Mouse (Mus musculus) yolk sac, embryonic 10.5 days (tissue): ENCODE results near the gene Ap4s1.

Source experiments
- DNase-seq: peaks from one replicate; pipeline ENCODE4 v3.0.0-alpha.2; 2017; ENCODE audit warnings: low spot score

The Ap4s1 gene

DNA sequence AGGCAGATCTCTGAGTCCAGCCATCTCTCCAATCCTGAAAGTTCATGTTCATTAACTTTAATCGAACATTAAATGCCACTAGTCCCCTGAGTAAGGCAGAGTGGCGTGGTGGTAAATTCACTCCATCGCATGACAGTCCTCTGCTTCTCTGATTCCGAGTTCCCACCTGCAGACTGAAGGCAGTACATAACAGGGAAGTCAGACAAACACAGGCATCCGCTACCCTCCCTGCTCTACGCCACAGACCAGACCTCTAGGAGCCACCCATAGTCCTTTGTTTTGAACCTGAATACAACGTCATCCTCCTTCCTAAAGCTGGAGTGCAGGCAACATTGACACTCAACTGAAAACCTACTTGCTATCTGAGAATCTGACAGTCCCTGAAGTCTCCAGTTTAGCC lies 13.7 kb downstream of the Ap4s1 start:
- no peak for DNase-seq

DNA sequence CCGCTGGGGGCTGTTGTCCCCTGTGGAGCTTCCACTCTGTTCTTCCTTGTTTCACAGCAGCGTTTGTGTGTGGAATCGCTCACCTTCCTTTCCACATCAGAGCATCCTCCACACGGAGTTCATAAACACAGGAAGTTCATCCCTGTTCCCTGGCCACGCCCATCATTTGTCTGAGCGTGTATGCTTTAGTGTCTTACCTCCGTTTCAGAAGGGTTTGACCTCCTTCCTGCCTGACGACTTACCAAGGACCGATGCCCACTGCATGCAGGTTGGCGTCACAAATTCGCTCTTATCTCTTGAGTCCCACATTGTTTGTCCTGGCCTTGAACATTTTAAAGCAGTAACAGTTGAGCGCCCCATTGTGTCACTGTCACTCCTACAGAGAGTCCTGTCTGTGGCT lies 14.9 kb downstream of the Ap4s1 start:
- no peak for DNase-seq

DNA sequence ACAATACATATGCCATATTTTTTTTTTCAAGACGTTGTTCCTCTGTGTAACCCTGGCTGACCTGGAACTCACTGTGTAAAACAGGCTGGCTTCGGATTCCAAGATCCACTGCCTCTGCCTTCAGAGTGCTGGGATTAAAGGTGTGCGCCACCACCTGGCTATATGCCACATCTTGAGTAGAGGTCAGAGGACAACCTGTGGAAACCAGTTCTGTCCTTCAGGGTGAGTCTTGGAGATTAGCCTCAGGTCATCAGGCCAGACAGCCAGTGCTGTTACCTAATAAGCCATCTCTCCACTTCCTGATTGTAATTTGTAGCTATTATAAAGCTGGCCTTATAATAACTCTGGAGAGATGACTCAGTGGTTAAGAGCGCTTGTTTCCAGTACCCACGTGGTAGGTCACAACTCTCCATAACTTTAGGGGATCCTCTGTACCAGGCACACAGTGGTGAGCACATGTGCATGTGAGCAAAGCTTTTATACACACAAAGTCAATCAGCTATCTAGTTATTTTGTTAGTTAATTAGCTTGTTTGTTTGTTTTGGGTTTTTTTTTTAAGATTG lies 15.9 kb downstream of the Ap4s1 start:
- peak; percentile 27 for DNase-seq

DNA sequence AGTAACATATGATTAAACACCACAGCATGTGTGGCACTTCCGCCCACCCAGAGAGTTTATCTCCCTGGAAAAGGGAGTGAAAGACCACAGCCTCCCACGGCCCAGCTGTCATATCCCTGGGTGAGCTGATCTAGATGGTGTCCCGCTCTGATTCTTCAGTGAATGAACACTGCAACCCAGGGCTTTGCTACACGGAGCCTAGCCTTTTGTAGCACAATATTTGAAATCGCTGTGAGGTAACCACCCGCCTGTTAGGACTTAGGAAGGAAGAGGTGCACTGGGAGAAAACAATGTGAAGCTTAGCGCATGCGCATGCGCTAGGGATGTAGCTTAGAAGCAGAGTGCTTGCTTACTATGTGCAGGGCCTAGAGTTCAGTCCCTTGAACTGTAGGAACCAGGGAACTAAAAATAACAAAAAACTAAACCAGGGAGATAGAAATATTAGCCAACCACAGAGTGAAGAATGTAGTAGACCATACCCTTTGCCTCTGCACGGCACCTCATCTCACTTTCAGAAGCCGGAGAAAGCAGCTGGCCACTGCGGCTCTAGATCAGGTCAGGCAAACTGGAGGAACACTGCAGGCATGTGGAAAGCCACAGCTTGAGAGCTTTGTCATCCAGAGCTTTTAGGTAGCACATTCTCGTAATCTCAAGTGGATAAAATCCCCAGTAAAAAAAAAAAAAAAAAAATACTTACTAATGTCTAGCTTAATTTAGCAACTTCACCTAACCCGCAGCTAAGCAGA lies 18.3 kb downstream of the Ap4s1 start:
- no peak for DNase-seq

DNA sequence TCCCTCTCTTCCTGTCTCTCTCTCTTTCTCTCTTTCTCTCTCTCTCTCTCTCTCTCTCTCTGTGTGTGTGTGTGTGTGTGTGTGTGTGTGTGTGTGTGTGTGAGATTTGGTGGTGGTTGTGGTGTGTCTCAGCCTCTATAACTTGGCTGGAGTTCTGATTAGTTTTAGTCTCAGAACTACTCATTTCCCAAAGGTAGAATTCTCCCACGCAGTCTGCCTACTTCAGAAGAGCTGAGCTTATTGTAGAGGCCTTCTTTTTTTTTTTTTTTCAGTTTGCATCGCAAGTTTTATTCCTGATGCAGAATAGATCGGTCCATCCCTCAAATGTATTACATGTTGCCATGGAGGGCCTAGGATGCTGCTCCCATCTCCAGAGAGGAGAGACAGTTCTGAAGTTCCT lies 18.9 kb downstream of the Ap4s1 start:
- DNase-seq = no peak

DNA sequence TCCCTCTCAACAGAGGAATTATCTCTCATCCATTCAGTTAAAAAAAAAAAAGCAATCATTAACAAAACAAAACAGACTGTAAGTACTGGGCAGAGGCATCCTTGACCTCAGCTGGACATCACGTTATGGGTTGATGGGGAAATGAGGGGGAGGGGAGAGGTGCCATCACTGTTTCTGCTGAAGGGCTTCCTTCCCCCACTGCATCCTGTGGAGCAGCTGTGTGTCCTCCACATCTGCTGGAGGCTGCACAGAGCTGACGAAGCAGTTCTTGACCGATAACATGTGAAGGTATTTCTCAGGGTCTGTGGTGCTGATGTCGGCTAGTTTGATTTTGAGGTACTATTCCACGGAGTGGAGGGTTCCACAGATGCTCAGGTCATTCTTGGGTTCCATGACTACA lies 19.3 kb downstream of the Ap4s1 start:
- no peak for DNase-seq

DNA sequence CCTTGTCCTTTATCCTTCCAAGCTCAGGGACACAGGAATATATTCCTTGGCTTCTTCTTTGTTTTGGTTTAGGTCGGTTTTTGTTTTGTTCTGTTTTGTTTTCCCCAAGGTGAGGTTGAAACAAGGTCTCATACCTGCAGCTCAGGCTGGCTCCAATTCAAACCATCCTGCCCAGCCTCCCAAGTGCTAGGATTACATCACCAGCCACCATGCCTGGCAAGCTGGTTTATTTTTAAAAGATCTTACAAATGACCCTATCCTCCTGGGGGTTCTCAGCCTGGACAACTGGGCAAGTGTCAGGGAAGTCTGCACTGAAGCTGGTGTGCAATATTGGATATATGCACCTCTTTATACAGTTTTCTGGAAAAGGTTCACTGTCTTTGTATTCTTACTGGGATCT lies 21.9 kb downstream of the Ap4s1 start:
- no peak for DNase-seq

DNA sequence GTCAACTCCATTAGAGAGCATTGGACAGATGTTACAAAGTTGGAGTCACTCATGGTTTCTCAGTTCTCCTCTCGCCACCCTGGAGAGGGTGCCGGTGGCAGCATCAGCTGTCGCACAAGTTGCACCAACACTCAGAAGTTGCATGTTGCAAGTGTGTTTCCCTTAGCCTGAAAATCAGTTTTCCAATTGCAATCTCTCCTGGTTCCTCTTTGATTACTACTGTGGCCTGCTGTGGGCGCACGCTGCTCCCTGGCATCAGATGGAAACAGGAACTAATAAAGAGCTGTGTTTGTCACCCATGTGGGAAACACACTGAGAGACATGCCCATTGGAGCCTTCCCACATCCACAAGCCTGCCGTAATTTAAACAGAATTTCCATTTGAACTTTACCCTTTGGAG lies 27.8 kb downstream of the Ap4s1 start:
- DNase-seq = no peak

DNA sequence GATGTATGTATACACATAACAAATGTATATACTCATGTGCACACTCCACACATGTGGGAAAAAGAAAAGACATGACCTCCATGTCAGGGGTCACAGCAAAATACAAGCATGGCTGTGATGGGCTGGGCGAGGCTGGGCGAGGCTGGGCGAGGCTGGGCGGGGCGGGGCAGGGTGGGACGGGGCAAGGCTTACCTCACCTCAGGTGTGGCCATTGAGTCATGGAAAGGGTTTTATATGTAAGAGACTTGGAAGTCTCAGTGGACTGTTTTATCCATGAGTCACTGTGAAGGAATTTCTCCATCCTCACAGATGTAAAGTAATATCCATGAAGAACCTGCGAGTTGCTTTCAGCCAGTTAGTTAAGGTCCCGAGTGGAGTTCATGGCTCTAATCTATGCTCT lies 31.0 kb downstream of the Ap4s1 start:
- DNase-seq = no peak

DNA sequence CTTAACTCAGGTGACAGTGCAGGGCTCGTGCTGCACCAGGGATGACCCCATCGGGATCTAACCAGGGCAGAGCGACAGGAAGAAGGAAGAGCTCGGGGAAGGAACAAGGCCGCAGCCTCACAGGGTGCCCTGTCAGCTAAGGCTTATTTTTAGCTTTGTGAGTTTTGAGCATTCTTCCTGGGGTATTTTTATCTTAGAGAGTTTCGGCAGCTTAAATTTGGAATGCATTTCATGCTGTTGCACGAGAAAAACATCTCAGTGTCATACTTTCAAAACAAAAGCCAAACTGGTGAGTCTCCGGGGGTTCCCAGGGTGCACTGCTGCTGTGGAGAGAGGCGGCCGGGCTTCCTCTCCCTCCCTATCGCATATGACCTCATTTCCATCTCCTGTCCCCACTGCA lies 38.2 kb downstream of the Ap4s1 start:
- no peak for DNase-seq

DNA sequence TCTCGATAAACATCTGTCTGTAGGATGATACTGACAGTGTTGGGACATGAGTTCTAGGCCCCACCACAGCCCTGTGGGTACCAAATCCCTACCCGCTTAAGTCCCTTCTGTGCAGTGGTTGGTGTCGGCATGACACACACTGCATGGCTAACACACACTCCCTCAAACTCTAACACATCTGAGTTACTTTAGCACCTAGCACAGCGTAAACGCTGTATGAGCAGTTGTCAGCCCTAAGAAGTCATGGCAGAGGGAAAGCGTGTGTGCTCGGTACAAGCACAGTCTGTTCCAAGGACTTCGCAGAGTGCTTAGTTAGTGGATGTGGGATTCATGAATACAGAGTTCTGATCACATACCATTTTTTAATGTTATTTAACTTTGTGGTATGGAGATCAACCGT lies 39.0 kb downstream of the Ap4s1 start:
- DNase-seq = no peak

DNA sequence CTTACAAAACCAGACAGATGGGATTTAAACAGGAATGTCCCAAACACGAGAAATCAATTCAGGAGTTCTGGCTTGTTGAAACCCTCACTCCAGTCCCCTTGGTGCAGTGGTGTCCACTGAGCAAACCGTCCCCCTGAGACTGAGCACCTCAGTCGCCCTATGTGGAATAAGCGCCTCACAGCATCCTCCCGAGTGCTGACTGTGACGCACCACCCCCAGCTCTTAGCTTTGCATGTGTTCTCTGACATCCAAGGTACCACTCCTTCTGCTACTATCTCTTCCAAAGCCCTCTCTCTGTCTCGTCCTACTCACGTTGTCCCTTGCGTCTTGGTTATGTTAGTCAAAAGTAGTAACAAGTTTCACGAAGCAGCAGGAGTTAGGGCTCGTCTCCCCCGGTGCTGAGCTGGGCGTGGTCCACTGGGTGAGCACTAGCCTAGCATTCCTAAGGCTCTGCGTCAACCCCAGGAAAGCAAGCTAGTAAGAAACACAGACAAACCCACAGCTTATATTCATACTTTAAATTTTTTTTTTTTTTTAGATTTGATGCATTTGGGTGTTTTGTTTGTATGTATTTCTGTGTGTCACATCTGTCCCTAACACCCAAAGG lies 43.9 kb downstream of the Ap4s1 start:
- DNase-seq = no peak

DNA sequence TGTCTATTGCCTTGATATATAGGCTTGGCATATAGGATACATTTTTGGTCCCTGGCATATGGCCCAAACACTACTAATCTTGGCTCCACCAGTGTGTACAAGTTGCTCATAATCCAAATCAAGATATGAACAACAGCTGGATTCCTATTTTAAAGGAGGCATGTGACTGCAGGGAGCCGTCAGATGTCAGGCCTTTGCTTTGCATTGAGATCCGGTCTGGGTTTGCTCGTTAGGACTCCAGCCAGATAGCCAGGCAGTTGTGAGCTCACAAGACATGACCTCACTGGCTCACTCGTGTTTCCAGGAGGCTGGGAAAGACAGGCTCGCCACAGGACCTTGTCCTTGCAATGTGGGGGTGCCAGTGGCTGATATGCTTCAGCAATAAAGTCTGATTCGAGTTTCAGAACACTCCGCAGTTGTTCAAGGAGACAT lies 45.0 kb downstream of the Ap4s1 start:
- DNase-seq = no peak

DNA sequence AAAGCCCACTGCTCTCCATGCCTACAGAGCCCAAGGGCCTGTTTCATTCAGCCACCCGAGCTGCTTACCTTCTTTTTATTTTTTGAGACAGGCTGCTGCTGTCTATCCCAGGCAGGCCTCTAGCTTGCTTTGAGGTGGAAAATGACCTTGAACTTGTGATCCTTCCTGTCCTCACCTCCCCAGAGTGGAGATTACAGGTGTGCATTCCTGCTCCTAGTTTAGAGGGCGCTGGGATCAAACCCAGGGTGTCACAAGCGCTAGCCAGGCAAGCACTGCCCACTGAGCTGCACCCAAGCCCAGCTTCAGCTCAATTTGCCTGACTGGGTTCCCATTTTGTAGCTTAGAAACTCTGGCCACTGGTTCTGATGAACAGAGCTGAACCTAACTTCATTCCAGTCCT lies 45.5 kb downstream of the Ap4s1 start:
- DNase-seq = no peak

DNA sequence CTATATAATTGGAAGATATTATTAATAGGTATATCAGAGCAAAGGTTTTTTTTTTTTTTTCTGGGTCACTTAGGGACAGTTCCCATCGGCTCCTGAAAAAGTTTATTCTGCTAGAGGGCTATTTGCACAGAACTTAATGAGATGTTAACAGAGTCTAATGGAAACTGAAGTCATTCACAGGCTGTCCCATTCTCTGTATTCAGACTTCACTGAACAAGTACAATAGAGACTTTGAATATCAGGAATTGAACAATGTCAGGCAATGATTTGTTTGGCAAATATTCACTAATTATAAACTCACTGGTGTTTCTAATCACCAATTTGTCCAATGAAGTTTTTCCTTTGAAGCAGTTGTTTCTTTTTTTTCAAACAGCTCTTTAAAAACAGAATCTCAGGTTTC lies 46.0 kb downstream of the Ap4s1 start:
- no peak for DNase-seq

DNA sequence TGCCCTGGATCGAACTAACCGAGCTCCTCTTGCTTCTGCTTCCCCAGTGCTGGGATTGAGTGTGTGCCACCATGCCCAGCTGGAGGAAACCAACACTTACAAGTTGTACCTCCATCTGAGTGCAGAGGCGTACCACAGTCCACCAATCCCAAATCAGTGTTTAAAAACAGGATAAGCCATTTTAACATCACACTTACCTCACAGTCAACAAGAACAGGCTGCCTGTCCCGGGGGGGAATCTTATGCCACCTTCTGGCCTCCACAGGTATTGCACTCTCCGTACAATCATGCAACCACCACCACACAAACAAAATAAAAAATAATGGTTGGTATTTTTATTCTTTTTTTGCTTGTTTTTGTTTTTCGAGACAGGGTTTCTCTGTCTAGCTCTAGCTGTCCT lies 50.9 kb downstream of the Ap4s1 start:
- DNase-seq = no peak

DNA sequence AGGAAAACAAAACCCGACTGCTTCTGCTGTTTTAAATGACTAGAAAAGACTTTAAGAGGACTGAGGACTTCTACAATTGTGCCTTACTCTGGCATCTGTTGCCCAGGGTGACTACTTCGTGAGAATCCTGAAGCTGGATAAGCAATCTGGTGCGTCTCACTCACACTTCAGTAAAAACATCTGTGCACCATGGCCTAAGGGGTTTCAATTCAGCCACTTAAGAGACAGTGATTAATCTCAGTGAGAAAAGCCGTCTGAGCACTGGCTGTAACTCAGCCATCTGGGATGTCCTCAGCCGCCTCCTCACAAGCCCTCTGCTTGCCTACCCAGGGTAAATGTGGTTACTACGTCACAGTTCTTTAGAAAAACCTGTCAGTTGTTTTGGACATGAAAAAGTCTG lies 54.1 kb downstream of the Ap4s1 start:
- no peak for DNase-seq

DNA sequence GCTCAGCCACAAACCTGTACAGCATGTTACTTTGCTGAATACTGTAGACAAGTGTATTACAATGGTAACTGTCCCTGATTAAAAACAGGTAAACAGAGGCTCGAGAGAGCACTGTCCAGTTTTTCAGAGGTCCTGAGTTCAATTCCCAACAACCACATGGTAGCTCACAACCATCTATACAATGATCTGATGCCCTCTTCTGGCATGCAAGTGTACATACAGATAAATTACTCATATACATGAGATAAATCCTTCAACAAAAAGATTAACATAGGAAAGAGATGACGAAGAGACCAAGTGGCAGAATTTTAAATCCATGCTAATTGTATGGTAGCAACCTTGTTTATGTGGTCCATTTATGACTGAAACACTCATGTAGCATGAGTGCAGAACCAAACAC lies 56.5 kb downstream of the Ap4s1 start:
- no peak for DNase-seq

DNA sequence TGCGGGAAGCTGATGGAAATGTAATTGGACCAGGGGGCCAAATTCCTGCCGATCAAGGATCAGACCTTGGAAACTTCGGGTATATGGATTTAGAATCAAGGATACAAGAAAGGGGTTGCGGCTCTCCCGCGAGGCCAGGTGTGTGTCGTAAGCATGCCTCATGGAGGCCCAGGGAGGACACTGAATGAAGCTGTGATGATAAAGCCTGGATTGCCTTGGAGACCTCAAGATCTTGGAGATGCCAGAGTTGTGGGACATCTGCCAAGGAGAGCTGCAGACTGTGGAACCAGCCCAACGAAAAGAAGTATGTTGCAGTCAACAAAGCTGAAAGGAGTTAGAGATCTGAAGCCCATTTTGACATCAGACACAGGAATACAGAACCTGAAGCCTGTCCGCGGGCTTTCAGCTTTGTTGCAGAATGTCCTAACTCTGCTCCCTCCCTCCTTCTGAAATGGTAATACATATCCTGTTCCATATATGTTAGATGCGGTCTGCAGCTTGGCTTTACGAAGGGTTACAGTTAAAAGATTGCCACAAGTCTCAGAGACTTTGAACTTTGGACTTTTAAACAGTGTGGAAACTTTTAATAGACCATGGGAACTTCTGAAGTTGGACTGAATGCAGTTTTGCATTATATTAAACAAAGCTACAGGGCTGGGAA lies 65.2 kb downstream of the Ap4s1 start:
- no peak for DNase-seq

DNA sequence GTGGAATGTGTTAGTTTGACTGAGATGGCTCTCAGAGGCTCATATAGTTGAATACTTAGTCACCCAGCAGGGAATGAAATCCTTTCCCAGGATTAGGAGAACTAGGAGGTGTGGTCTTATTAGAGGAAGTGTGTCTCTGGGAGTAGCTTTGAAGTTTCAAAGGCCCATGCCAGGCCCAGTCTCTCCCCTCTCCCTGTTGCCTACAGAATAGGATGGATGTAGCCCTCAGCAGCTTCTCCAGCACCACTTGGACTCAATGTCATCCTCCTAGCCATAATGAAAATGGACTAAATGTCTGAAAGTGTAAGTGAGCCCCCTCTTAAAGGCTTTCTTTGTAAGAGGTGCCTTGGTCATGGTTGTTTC lies 65.7 kb downstream of the Ap4s1 start:
- no peak for DNase-seq

DNA sequence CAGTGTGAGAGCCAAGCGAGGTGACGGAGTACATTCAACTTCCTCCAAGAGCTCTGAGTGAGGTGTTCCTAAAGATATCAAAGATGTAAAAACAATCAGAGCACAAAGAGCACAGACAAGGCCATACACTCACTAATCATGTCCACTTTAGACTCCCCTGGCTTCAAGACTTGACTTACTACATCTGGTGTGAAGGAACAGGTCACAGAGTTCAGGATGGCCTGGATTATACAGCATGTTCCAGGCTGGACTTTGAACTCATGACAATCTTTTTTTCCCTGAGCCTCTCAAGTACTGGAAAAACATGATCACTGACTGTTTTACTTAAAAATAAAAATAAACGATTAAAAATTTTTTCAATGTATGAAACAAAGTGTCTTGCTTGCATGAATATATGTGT lies 68.5 kb downstream of the Ap4s1 start:
- DNase-seq = no peak

DNA sequence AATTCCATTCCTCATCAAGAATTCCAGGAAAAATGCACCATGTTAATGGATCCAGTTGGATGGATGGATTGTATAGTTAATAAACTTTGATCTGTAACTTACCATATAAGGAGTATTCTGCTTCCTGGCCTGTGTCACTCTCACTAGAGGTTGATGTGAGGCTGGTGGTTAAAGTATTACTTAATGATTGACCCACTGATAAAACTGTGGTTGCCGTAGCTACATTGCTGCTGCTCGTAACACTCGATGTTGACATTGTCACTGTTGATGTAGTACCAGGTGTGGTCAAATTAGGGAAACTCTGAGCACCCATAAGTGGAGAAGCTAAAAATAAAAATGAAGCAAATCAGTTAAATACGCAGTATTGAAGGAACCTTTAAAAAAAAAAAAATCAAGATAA lies 76.6 kb downstream of the Ap4s1 start:
- DNase-seq = no peak

DNA sequence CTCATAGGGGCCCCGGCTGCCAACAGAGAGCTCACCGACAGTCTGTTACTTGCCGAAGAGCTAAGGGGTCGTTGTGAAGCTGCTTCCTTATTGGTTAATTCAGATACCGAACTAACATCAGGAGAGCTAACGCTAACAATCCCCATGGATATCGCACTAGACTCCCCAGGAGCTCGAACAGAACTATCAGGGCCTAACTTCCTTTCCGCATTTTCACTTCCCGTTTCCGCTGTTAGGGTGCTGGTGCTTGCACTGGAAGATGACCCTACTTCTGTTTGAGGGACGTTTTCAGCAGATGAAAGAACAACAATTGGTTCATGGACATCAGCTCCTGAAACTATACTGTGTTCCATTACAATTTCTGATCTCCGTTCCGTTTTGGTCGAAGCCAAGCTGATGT lies 77.9 kb downstream of the Ap4s1 start:
- DNase-seq = no peak
